Mouse (Mus musculus): ENCODE data around the gene Micu1. TPM values are rescaled to one million over a fixed set of nuclear protein-coding genes. Genes with fewer than 3 reads are reported as not detected.

Micu1 gene
- 39.1 TPM for polyA plus RNA-seq (2017; shearing (Covaris generic))

GRCm38 (mm10) chr10:59702207-59703032 is at the start of gene Micu1:
TSS of gene Micu1 (plus strand) at chr10:59702477.

GRCm38 (mm10) chr10:59879255-59880028 is 177.2 kb downstream of the Micu1 start, which contains the start of gene Dnajb12:
TSS of gene Dnajb12 (plus strand) at chr10:59879556.

Other genes with a start within 250 kb of the Micu1 start
- gene Gm10322, start 86.4 kb upstream of the Micu1 start, polyA plus RNA-seq (2017; shearing (Covaris generic)) = not detected
- gene Mcu, start 85.8 kb upstream of the Micu1 start, polyA plus RNA-seq (2017; shearing (Covaris generic)) = 23.2 TPM
- 22.2 TPM for gene Dnajb12, start 177.1 kb downstream of the Micu1 start, polyA plus RNA-seq (2017; shearing (Covaris generic))
- 38.1 TPM for gene Ddit4, start 249.4 kb downstream of the Micu1 start, polyA plus RNA-seq (2017; shearing (Covaris generic))

Data from effector memory CD4-positive, alpha-beta T cell, adult 5 months (primary cell).